26 mouse cellular contexts compared by ENCODE assay signal in genomic region chr2:75448221-75448620, GRCm38 (mm10).
DNase-seq lines count a peak whose midpoint lies in the region; ATAC-seq and TF ChIP-seq lines count a peak whose summit lies in the region.
"Had no signal": no experiment of that assay in that cellular context is flagged by ENCODE, and none has a peak within 500 bp of the region (broad histone marks: within the 10 kb centered on the region; RNA-seq: fewer than 3 reads in every experiment).

No protein-coding gene starts in this region.

- H3K36me3 ChIP-seq in midbrain, embryonic 13.5 days: no peaks in the 10 kb centered on the region
- H3K36me3 ChIP-seq in midbrain, embryonic 10.5 days: no peaks in the 10 kb centered on the region
- peaks cover 0 to 73% of the 10 kb centered on the region in 2 experiments; a peak in 2 of 4 replicates for H3K36me3 ChIP-seq in MEL (ENCODE audit: control insufficient read depth in 1 of 2, insufficient read depth in 2 of 2, low read length in 2 of 2)
- H3K36me3 ChIP-seq: forebrain, embryonic 12.5 days; liver, embryonic 12.5 days; midbrain, embryonic 15.5 days; neural tube, embryonic 13.5 days had no signal

- no peaks in the 10 kb centered on the region for H3K9me3 ChIP-seq in midbrain, embryonic 13.5 days
- H3K9me3 ChIP-seq in midbrain, embryonic 10.5 days (replicated peaks): no peaks in the 10 kb centered on the region
- no peaks in the 10 kb centered on the region for H3K9me3 ChIP-seq in MEL (replicated peaks; ENCODE audit: insufficient read depth, low read length)
- H3K9me3 ChIP-seq: forebrain, embryonic 12.5 days; liver, embryonic 12.5 days; midbrain, embryonic 15.5 days; neural tube, embryonic 13.5 days had no signal

- TF ChIP-seq RAD21 in MEL (IDR thresholded peaks at IDR 0.05; ENCODE audit: low read depth, low read length): no peak

- DNase-seq in heart, adult 11 months: peak; percentile 58
- DNase-seq in heart, postnatal 25 days (ENCODE audit: low spot score): no peak
- no peak for DNase-seq in midbrain, embryonic 10.5 days (ENCODE audit: low spot score)
- peak; percentile 49 for DNase-seq in MEL (ENCODE audit: low read depth, low spot score)
- DNase-seq in adrenal gland, postnatal 36 days: peak; percentile 22 to 39
- no peak for DNase-seq in right cerebral cortex, adult 2 months (ENCODE audit: low spot score in 2 of 2)
- DNase-seq: cerebellum, adult 2 months; cerebellum, postnatal 14 days; gastrocnemius, postnatal 10 days; heart, postnatal 36 days; kidney, adult 8-10 months; kidney, postnatal 4 days; liver, postnatal 0 days; lung, postnatal 36 days; right cerebral cortex, postnatal 14 days; thymus, postnatal 25 days had no signal

- H3K9ac ChIP-seq in midbrain, embryonic 13.5 days (replicated peaks): no peak overlapping the region
- peak overlapping the region; percentile 15 for H3K9ac ChIP-seq in MEL (ENCODE audit: control insufficient read depth, low read depth, low read length, poor library complexity, severe bottlenecking)
- H3K9ac ChIP-seq: forebrain, embryonic 12.5 days; liver, embryonic 12.5 days; liver, postnatal 0 days; midbrain, embryonic 15.5 days; neural tube, embryonic 13.5 days had no signal

- peak overlapping the region; percentile 30; the same call in 1 of the 2 replicates for H3K27ac ChIP-seq in midbrain, embryonic 13.5 days
- no peak overlapping the region for H3K27ac ChIP-seq in midbrain, embryonic 10.5 days (replicated peaks)
- H3K27ac ChIP-seq in MEL (ENCODE audit: control insufficient read depth, low read depth, low read length): peak overlapping the region; percentile 83
- H3K27ac ChIP-seq: forebrain, embryonic 12.5 days; kidney, postnatal 0 days; liver, embryonic 12.5 days; midbrain, embryonic 15.5 days; neural tube, embryonic 13.5 days had no signal

- peaks cover 13% of the 10 kb centered on the region; the same call in 1 of the 2 replicates for H3K4me1 ChIP-seq in midbrain, embryonic 13.5 days (replicated peaks)
- no peaks in the 10 kb centered on the region for H3K4me1 ChIP-seq in midbrain, embryonic 10.5 days
- H3K4me1 ChIP-seq in MEL (ENCODE audit: control insufficient read depth in 1 of 2, insufficient read depth in 2 of 2, low read length in 2 of 2): peaks cover 35 to 49% of the 10 kb centered on the region in 2 experiments
- H3K4me1 ChIP-seq: liver, embryonic 12.5 days had no signal

- ATAC-seq in midbrain, embryonic 13.5 days: no peak
- ATAC-seq: intestine, embryonic 16.5 days; liver, embryonic 12.5 days; liver, postnatal 0 days; midbrain, embryonic 15.5 days had no signal

- H3K4me3 ChIP-seq in midbrain, embryonic 13.5 days (replicated peaks): no peak overlapping the region
- no peak overlapping the region for H3K4me3 ChIP-seq in midbrain, embryonic 10.5 days
- H3K4me3 ChIP-seq in MEL (ENCODE audit: control insufficient read depth in 1 of 2, insufficient read depth in 1 of 2, low read depth in 2 of 2, low read length in 2 of 2): no peak overlapping the region
- H3K4me3 ChIP-seq: erythroblast, embryonic 14.5 days; forebrain, embryonic 12.5 days; liver, embryonic 12.5 days; midbrain, embryonic 15.5 days; myocyte; neural tube, embryonic 13.5 days had no signal

- intact Hi-C loops in heart, postnatal 25 days (cut with DNase I): no loop called here

- TF ChIP-seq EP300 in MEL (IDR thresholded peaks at IDR 0.05; ENCODE audit: low read depth in 1 of 2, low read length in 2 of 2): no peak

- H3K4me2 ChIP-seq in midbrain, embryonic 13.5 days (replicated peaks): no peak overlapping the region
- H3K4me2 ChIP-seq: forebrain, embryonic 12.5 days; liver, embryonic 12.5 days; midbrain, embryonic 15.5 days; neural tube, embryonic 13.5 days had no signal

- no peak for TF ChIP-seq POLR2A in MEL (IDR thresholded peaks at IDR 0.05; ENCODE audit: control insufficient read depth in 1 of 2, insufficient read depth in 1 of 2, low read depth in 1 of 2, low read length in 2 of 2, poor library complexity in 1 of 2)

- no peak for TF ChIP-seq CTCF in MEL (IDR thresholded peaks at IDR 0.05 in 2 of 3, conservative IDR thresholded peaks at IDR 0.05 in 1 of 3; ENCODE audit: control insufficient read depth in 1 of 3, insufficient read depth in 1 of 3, low read depth in 2 of 3, low read length in 3 of 3, poor library complexity in 1 of 3, severe bottlenecking in 1 of 3)

- H3K27me3 ChIP-seq in midbrain, embryonic 13.5 days: no peaks in the 10 kb centered on the region
- H3K27me3 ChIP-seq in midbrain, embryonic 10.5 days (ENCODE audit: low read depth, poor library complexity, severe bottlenecking): no peaks in the 10 kb centered on the region
- H3K27me3 ChIP-seq in MEL (ENCODE audit: control insufficient read depth in 1 of 2, insufficient read depth in 2 of 2, low read length in 2 of 2): no peaks in the 10 kb centered on the region
- H3K27me3 ChIP-seq: CH12.LX; forebrain, embryonic 12.5 days; liver, embryonic 12.5 days; midbrain, embryonic 15.5 days; neural tube, embryonic 13.5 days had no signal

- 79% methylated on average over 5 of the region's 5 CpGs for WGBS in midbrain, embryonic 13.5 days
- 86% methylated on average over 5 of the region's 5 CpGs for whole genome bisulfite sequencing in midbrain, embryonic 10.5 days

- peaks cover 2% of the 10 kb centered on the region; the same call in 1 of the 2 replicates for H3K79me2 ChIP-seq in MEL (ENCODE audit: control insufficient read depth, insufficient read depth, low read length, poor library complexity)

TF ChIP-seq in MEL, 35 proteins besides CTCF, POLR2A, EP300 and RAD21:
- no peak for TF ChIP-seq TAL1 (IDR thresholded peaks at IDR 0.05; ENCODE audit: low read length)
- no peak for TF ChIP-seq MAX (IDR thresholded peaks at IDR 0.05; ENCODE audit: low read length)
- no peak for TF ChIP-seq MXI1 (IDR thresholded peaks at IDR 0.05; ENCODE audit: low read depth, low read length)
- no peak for TF ChIP-seq ZNF384 (IDR thresholded peaks at IDR 0.05; ENCODE audit: low read depth, low read length)
- TF ChIP-seq POLR2AphosphoS5 (IDR thresholded peaks at IDR 0.05; ENCODE audit: borderline replicate concordance, low read depth, low read length): no peak
- no peak for TF ChIP-seq SMC3 (IDR thresholded peaks at IDR 0.05; ENCODE audit: low read depth, low read length)
- no peak for TF ChIP-seq USF1 (IDR thresholded peaks at IDR 0.05; ENCODE audit: low read depth, low read length)
- no peak for TF ChIP-seq TCF12 (IDR thresholded peaks at IDR 0.05; ENCODE audit: low read depth, low read length)

Comparison
In these comparisons a context has a peak if more than half of its experiments do, and no peak if none do; other contexts are left out.
1. DNase-seq: peak in heart, adult 11 months (single experiment), MEL (single experiment) and adrenal gland, postnatal 36 days (2 of 2); none in heart, postnatal 25 days (single experiment), midbrain, embryonic 10.5 days (single experiment) and right cerebral cortex, adult 2 months (0 of 2).